Mouse (Mus musculus) ovary, postnatal 14 days (tissue): Measurements from ENCODE around the gene Krt19.

Experiments
- DNase-seq: peaks from one replicate; pipeline ENCODE4 v3.0.0; 2022; ENCODE audit warnings: low spot score

Krt19 gene

GRCm38 (mm10) chr11:100137693-100138092, 10.8 kb downstream of the Krt19 start:
- no peak for DNase-seq

GRCm38 (mm10) chr11:100136559-100136958, 11.9 kb downstream of the Krt19 start:
- DNase-seq: no peak

- DNase-seq: no peak
Measured at GRCm38 (mm10) chr11:100135731-100136130, 12.7 kb downstream of the Krt19 start, which contains the start of gene Krt15. Gene Krt15 (minus strand): TSS chr11:100135928.

- no peak for DNase-seq
Measured at GRCm38 (mm10) chr11:100124901-100125300, 23.6 kb downstream of the Krt19 start.

GRCm38 (mm10) chr11:100121466-100121865, 27.0 kb downstream of the Krt19 start, which contains the start of gene Krt13:
Gene Krt13 (minus strand): TSS chr11:100121566.
- DNase-seq: no peak

- no peak for DNase-seq
Measured at GRCm38 (mm10) chr11:100120331-100120730, 28.1 kb downstream of the Krt19 start.

GRCm38 (mm10) chr11:100113742-100114029, 34.8 kb downstream of the Krt19 start:
- DNase-seq: no peak

- DNase-seq: no peak
Measured at GRCm38 (mm10) chr11:100112935-100113741, 35.3 kb downstream of the Krt19 start.

- no peak for DNase-seq
Measured at GRCm38 (mm10) chr11:100105576-100106122, 42.8 kb downstream of the Krt19 start, which contains the start of gene Krt36. Gene Krt36 (minus strand): TSS chr11:100105626.

- DNase-seq: no peak
Measured at GRCm38 (mm10) chr11:100102693-100103429, 45.6 kb downstream of the Krt19 start.

GRCm38 (mm10) chr11:100100391-100100790, 48.1 kb downstream of the Krt19 start:
- DNase-seq: no peak

GRCm38 (mm10) chr11:100097819-100098218, 50.6 kb downstream of the Krt19 start:
- DNase-seq: no peak

- no peak for DNase-seq
Measured at GRCm38 (mm10) chr11:100096141-100096540, 52.3 kb downstream of the Krt19 start, which contains the start of gene Krt35. Gene Krt35 (minus strand): TSS chr11:100096241.
